In genomic region chr6:122669406-122670200, GRCm38 (mm10) we compare ENCODE assay signal across 8 mouse cellular contexts. TPM values are rescaled to one million over a fixed set of nuclear protein-coding genes. Genes with fewer than 3 reads are reported as not detected.
DNase-seq lines count a peak whose midpoint lies in the region; ATAC-seq lines count a peak whose summit lies in the region.

No protein-coding gene starts in this region.

- H3K36me3 ChIP-seq in hindbrain, embryonic 14.5 days (replicated peaks; ENCODE audit: control insufficient read depth, insufficient read depth), result no peaks in the 10 kb centered on the region

- no peaks in the 10 kb centered on the region for H3K9me3 ChIP-seq in hindbrain, embryonic 14.5 days (ENCODE audit: control insufficient read depth, low read length)

- no peaks in the 10 kb centered on the region for H3K27me3 ChIP-seq in hindbrain, embryonic 14.5 days (ENCODE audit: control insufficient read depth, insufficient read depth, low read length)

- peak overlapping the region; percentile 62 for H3K4me2 ChIP-seq in hindbrain, embryonic 14.5 days (replicated peaks)

- WGBS in hindbrain, embryonic 14.5 days, result 5% methylated on average over 19 of the region's 19 CpGs

- peak overlapping the region; percentile 37 for H3K4me3 ChIP-seq in hindbrain, embryonic 14.5 days (replicated peaks; ENCODE audit: low read length)

- no peak overlapping the region; the same call in 1 of the 2 replicates for H3K27ac ChIP-seq in hindbrain, embryonic 14.5 days

- H3K4me1 ChIP-seq in hindbrain, embryonic 14.5 days (replicated peaks; ENCODE audit: control insufficient read depth, insufficient read depth, low read length), result no peaks in the 10 kb centered on the region

- DNase-seq in T-cell, adult 2 months (ENCODE audit: low spot score), result peak; percentile 83
- DNase-seq in cerebellum, postnatal 36 days, result peak; percentile 99 to 100
- DNase-seq in frontal cortex, postnatal 36 days (ENCODE audit: low spot score in 2 of 2), result peak; percentile 99
- DNase-seq in hindbrain, embryonic 14.5 days (ENCODE audit: low spot score), result peak; percentile 100
- peak; percentile 98 to 100 for DNase-seq in layer of hippocampus, postnatal 25 days (ENCODE audit: extremely low spot score in 1 of 2, low spot score in 1 of 2)
- peak; percentile 94 for DNase-seq in lung, postnatal 14 days
- DNase-seq in retina, adult 2 months (ENCODE audit: low read depth, low spot score), result peak; percentile 69
- peak; percentile 92 for DNase-seq in thymus, postnatal 25 days

- peak; percentile 89 for ATAC-seq in hindbrain, embryonic 14.5 days (ENCODE audit: low FRiP score)

- peak overlapping the region; percentile 49 for H3K9ac ChIP-seq in hindbrain, embryonic 14.5 days

RNA-seq across cellular contexts. Expression of gene Nanog, which starts 37.7 kb away (rescaled TPM):
- polyA plus RNA-seq in hindbrain, embryonic 14.5 days (2014; fragmentation: Nextera tagmentation; extraction: Ambion mirVana), result 0.09 TPM in 1 of 2 replicates, not detected in the other
- total RNA-seq in layer of hippocampus, postnatal 25 days (2021), result not detected

RNA-seq across cellular contexts. Expression of gene Dppa3, which starts 43.4 kb away (rescaled TPM):
- not detected in 2 replicates for polyA plus RNA-seq in hindbrain, embryonic 14.5 days (2014; fragmentation: Nextera tagmentation; extraction: Ambion mirVana)
- total RNA-seq in layer of hippocampus, postnatal 25 days (2021), result not detected

RNA-seq across cellular contexts. Expression of gene Gdf3, which starts 59.7 kb away (rescaled TPM):
- not detected in 2 replicates for polyA plus RNA-seq in hindbrain, embryonic 14.5 days (2014; fragmentation: Nextera tagmentation; extraction: Ambion mirVana)
- not detected for total RNA-seq in layer of hippocampus, postnatal 25 days (2021)
